Comparison of ENCODE assay signal across 14 mouse cellular contexts in the genomic region with DNA sequence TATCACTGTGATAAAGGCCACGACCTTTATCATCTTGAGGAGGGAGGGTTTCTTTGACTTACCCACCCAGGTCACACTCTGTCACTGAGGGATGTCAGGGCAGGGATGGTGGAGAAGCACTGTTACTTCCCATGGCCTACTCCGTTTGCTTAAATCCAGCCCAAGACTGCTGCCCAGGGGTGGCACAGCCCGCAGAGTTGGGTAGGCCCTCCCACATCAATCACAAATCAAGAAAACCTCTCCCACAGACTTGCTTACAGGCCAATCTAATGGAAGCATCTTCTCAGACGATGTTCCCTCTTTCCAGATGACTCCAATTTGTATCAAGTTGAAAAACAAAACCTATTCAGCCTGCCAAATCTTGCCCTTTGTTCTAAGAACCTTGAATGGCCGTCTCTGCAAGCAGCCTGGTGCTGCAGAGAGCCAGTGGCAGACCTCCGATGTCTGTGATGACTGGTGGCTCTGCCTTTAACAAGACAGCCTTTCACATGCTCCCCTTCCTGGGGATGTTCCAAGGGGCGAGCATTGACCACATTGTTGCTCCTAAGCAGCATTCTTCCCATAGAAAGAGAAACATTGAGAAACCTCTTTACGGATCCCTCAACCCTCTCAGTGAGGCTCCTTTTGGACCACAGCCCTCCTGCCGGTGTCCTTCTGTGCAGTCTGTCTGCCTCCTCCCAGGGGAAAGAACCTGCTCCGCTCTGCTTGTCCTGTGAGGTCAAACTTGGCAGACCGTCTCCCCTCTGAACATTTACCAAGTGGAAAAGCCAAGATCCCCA. TPM values are rescaled to one million over a fixed set of nuclear protein-coding genes. Genes with fewer than 3 reads are reported as not detected.
DNase-seq lines count a peak whose midpoint lies in the region; ATAC-seq lines count a peak whose summit lies in the region.
"Had no signal": no experiment of that assay in that cellular context is flagged by ENCODE, and none has a peak within 500 bp of the region (broad histone marks: within the 10 kb centered on the region; RNA-seq: fewer than 3 reads in every experiment).

No protein-coding gene starts in this region.

- H3K27ac ChIP-seq in embryonic facial prominence, embryonic 15.5 days (replicated peaks) = peak overlapping the region; percentile 55; the same call in 1 of the 2 replicates
- H3K27ac ChIP-seq in neural tube, embryonic 15.5 days (replicated peaks) = no peak overlapping the region

- DNase-seq in layer of hippocampus, postnatal 10 days (ENCODE audit: low spot score in 2 of 2) = peak; percentile 14 to 21
- DNase-seq in layer of hippocampus, adult 9-11 months = no peak
- peak; percentile 60 for DNase-seq in cerebellum, adult 9-11 months
- no peak for DNase-seq in left cerebral cortex, postnatal 25 days (ENCODE audit: low spot score in 2 of 2)
- DNase-seq in left cerebral cortex, adult 8-10 months (ENCODE audit: low spot score in 2 of 2) = no peak
- DNase-seq: adrenal gland, postnatal 36 days; kidney, adult 9 months; lung, postnatal 14 days; thymus, postnatal 14 days had no signal

- WGBS in embryonic facial prominence, embryonic 15.5 days = 49% methylated on average over 11 of the region's 11 CpGs
- WGBS in neural tube, embryonic 15.5 days = 37% methylated on average over 11 of the region's 11 CpGs

- H3K4me1 ChIP-seq in embryonic facial prominence, embryonic 15.5 days = peaks cover 22% of the 10 kb centered on the region
- H3K4me1 ChIP-seq in neural tube, embryonic 15.5 days = no peaks in the 10 kb centered on the region

- H3K4me2 ChIP-seq in embryonic facial prominence, embryonic 15.5 days (replicated peaks) = no peak overlapping the region
- no peak overlapping the region for H3K4me2 ChIP-seq in neural tube, embryonic 15.5 days

- intact Hi-C loops in left cerebral cortex, postnatal 25 days (cut with DNase I) = no loop called here

- H3K9me3 ChIP-seq in embryonic facial prominence, embryonic 15.5 days (replicated peaks) = no peaks in the 10 kb centered on the region
- H3K9me3 ChIP-seq in neural tube, embryonic 15.5 days (replicated peaks) = no peaks in the 10 kb centered on the region

- no peaks in the 10 kb centered on the region for H3K36me3 ChIP-seq in embryonic facial prominence, embryonic 15.5 days
- no peaks in the 10 kb centered on the region for H3K36me3 ChIP-seq in neural tube, embryonic 15.5 days

- ATAC-seq in embryonic facial prominence, embryonic 15.5 days (ENCODE audit: insufficient number of reproducible peaks, low FRiP score, low TSS enrichment, low read depth) = peak; percentile 49; the same call in 1 of the 2 replicates
- peak; percentile 47; the same call in 1 of the 2 replicates for ATAC-seq in neural tube, embryonic 15.5 days (ENCODE audit: low FRiP score)

- no peak overlapping the region for H3K9ac ChIP-seq in embryonic facial prominence, embryonic 15.5 days
- H3K9ac ChIP-seq in neural tube, embryonic 15.5 days (replicated peaks) = no peak overlapping the region

- H3K27me3 ChIP-seq in embryonic facial prominence, embryonic 15.5 days = no peaks in the 10 kb centered on the region
- H3K27me3 ChIP-seq in neural tube, embryonic 15.5 days (replicated peaks) = no peaks in the 10 kb centered on the region

- H3K4me3 ChIP-seq in embryonic facial prominence, embryonic 15.5 days (replicated peaks) = no peak overlapping the region
- H3K4me3 ChIP-seq in neural tube, embryonic 15.5 days (replicated peaks) = no peak overlapping the region
- H3K4me3 ChIP-seq: myocyte had no signal

RNA-seq across cellular contexts. Expression of a gene that starts 25.9 kb away (rescaled TPM):
- under 1 TPM in 1 of 2 experiments, not detected in 1; 0.25 TPM for total RNA-seq in layer of hippocampus, postnatal 10 days (2021)
- 7.8 TPM in 2 replicates for polyA plus RNA-seq in embryonic facial prominence, embryonic 15.5 days (2015; fragmentation: Nextera tagmentation; extraction: Ambion mirVana)
- polyA plus RNA-seq in neural tube, embryonic 15.5 days (2015; fragmentation: Nextera tagmentation; extraction: Ambion mirVana) = 0.36 and 0.38 TPM in 2 replicates
- not detected for total RNA-seq in left cerebral cortex, postnatal 25 days (2021)
- not detected for total RNA-seq in left cerebral cortex, adult 8-10 months (2022)
- polyA plus RNA-seq: embryonic facial prominence, embryonic 11.5 days had no signal

RNA-seq across cellular contexts. Expression of a gene that starts 52.5 kb away (rescaled TPM):
- total RNA-seq in layer of hippocampus, postnatal 10 days (2021) = not detected
- polyA plus RNA-seq in embryonic facial prominence, embryonic 15.5 days (2015; fragmentation: Nextera tagmentation; extraction: Ambion mirVana) = 0.12 and 0.15 TPM in 2 replicates
- 0.17 TPM in 1 of 2 replicates, not detected in the other for polyA plus RNA-seq in neural tube, embryonic 15.5 days (2015; fragmentation: Nextera tagmentation; extraction: Ambion mirVana)
- total RNA-seq in left cerebral cortex, postnatal 25 days (2021) = not detected
- not detected for total RNA-seq in left cerebral cortex, adult 8-10 months (2022)
- total RNA-seq: adrenal gland, postnatal 36 days; left cerebral cortex, postnatal 36 days had no signal
- polyA plus RNA-seq: myocyte had no signal

Comparison
In these comparisons a context has a peak if more than half of its experiments do, and no peak if none do; other contexts are left out.
1. DNase-seq: peak in layer of hippocampus, postnatal 10 days (2 of 2) and cerebellum, adult 9-11 months (single experiment); none in layer of hippocampus, adult 9-11 months (single experiment), left cerebral cortex, postnatal 25 days (0 of 2) and left cerebral cortex, adult 8-10 months (0 of 2).